In genomic region chr15:101772711-101773081, GRCm38 (mm10) we compare ENCODE assay signal across 8 mouse cellular contexts. TPM values are rescaled to one million over a fixed set of nuclear protein-coding genes. Genes with fewer than 3 reads are reported as not detected.
DNase-seq lines count a peak whose midpoint lies in the region; ATAC-seq and TF ChIP-seq lines count a peak whose summit lies in the region.

No protein-coding gene starts in this region.

- ATAC-seq in megakaryocyte progenitor cell, adult 5-6 weeks (replicated peaks; ENCODE audit: poor library complexity), result peak; percentile 92

- TF ChIP-seq CTCF in cortical plate, adult 2 months (IDR thresholded peaks at IDR 0.05; ENCODE audit: extremely low read depth, insufficient read depth, low read length), result peak; percentile 99
- TF ChIP-seq CTCF in left cerebral cortex, adult 2 months (IDR thresholded peaks at IDR 0.05), result peak; percentile 89

- H3K4me1 ChIP-seq in cortical plate, adult 2 months (ENCODE audit: control insufficient read depth, insufficient read depth, low read length), result no peaks in the 10 kb centered on the region; the same call in 1 of the 2 replicates

- TF ChIP-seq POLR2A in cortical plate, adult 2 months (IDR thresholded peaks at IDR 0.05; ENCODE audit: extremely low read depth, insufficient read depth, low read length), result no peak

- peak; percentile 78 to 95 for DNase-seq in adrenal gland, adult (ENCODE audit: inconsistent age in 2 of 2, low spot score in 1 of 2)
- DNase-seq in gastrocnemius, adult 8-10 months (ENCODE audit: low spot score in 2 of 2), result peak; percentile 74 to 79
- peak; percentile 78 for DNase-seq in hindlimb bud, embryonic 11.5 days (ENCODE audit: extremely low spot score, low read depth, low spot score)
- DNase-seq in left cerebral cortex, adult 2 months (ENCODE audit: extremely low spot score in 1 of 2, low spot score in 2 of 2), result peak; percentile 86 to 92
- peak; percentile 87 for DNase-seq in right cerebral cortex, postnatal 14 days
- peak; percentile 94 for DNase-seq in urinary bladder, postnatal 14 days (ENCODE audit: low spot score)

- no peak overlapping the region for H3K4me3 ChIP-seq in cortical plate, adult 2 months (ENCODE audit: insufficient read depth, low read length)
- no peak overlapping the region for H3K4me3 ChIP-seq in left cerebral cortex, adult 2 months

- H3K27ac ChIP-seq in cortical plate, adult 2 months (ENCODE audit: insufficient read depth, low read length), result no peak overlapping the region
- H3K27ac ChIP-seq in left cerebral cortex, adult 2 months, result no peak overlapping the region

- intact Hi-C loops in left cerebral cortex, adult 2 months (cut with DNase I), result loop anchor here (1.0 to 5.0 kb wide), 4 partner anchors 201 to 434 kb away; no protein-coding TSS in a partner anchor

RNA-seq across cellular contexts. Expression of gene Krt72, which starts 13.6 kb away (rescaled TPM):
- polyA plus RNA-seq in cortical plate, adult 2 months (2012; rRNA removed), result not detected in 2 replicates
- not detected for total RNA-seq in gastrocnemius, adult 8-10 months (2022)
- not detected for total RNA-seq in left cerebral cortex, adult 2 months (2021)
- not detected in 2 replicates for total RNA-seq in megakaryocyte progenitor cell, adult 5-6 weeks (2015)
- not detected in 2 replicates for total RNA-seq in megakaryocyte progenitor cell, adult 5-6 weeks (2017)

RNA-seq across cellular contexts. Expression of gene Krt73, which starts 29.4 kb away (rescaled TPM):
- polyA plus RNA-seq in cortical plate, adult 2 months (2012; rRNA removed), result 1.4 and 1.5 TPM in 2 replicates
- total RNA-seq in gastrocnemius, adult 8-10 months (2022), result not detected
- total RNA-seq in left cerebral cortex, adult 2 months (2021), result 1 to 10 TPM; 1.0 to 1.2 TPM
- total RNA-seq in megakaryocyte progenitor cell, adult 5-6 weeks (2015), result not detected in 2 replicates
- total RNA-seq in megakaryocyte progenitor cell, adult 5-6 weeks (2017), result not detected in 2 replicates

RNA-seq across cellular contexts. Expression of gene Krt71, which starts 29.8 kb away (rescaled TPM):
- not detected in 2 replicates for polyA plus RNA-seq in cortical plate, adult 2 months (2012; rRNA removed)
- total RNA-seq in gastrocnemius, adult 8-10 months (2022), result not detected
- total RNA-seq in left cerebral cortex, adult 2 months (2021), result not detected
- not detected in 2 replicates for total RNA-seq in megakaryocyte progenitor cell, adult 5-6 weeks (2015)
- total RNA-seq in megakaryocyte progenitor cell, adult 5-6 weeks (2017), result not detected in 2 replicates

RNA-seq across cellular contexts. Expression of gene Krt2, which starts 45.3 kb away (rescaled TPM):
- 0.08 and 0.53 TPM in 2 replicates for polyA plus RNA-seq in cortical plate, adult 2 months (2012; rRNA removed)
- not detected for total RNA-seq in gastrocnemius, adult 8-10 months (2022)
- 1 to 10 TPM in 1 of 2 experiments, under 1 TPM in 1; 0.20 to 1.1 TPM for total RNA-seq in left cerebral cortex, adult 2 months (2021)
- total RNA-seq in megakaryocyte progenitor cell, adult 5-6 weeks (2015), result not detected in 2 replicates
- total RNA-seq in megakaryocyte progenitor cell, adult 5-6 weeks (2017), result not detected in 2 replicates

RNA-seq across cellular contexts. Expression of gene Krt5, which starts 60.0 kb away (rescaled TPM):
- polyA plus RNA-seq in cortical plate, adult 2 months (2012; rRNA removed), result 0.11 TPM in 1 of 2 replicates, not detected in the other
- total RNA-seq in gastrocnemius, adult 8-10 months (2022), result not detected
- total RNA-seq in left cerebral cortex, adult 2 months (2021), result not detected
- total RNA-seq in megakaryocyte progenitor cell, adult 5-6 weeks (2015), result not detected in 2 replicates
- total RNA-seq in megakaryocyte progenitor cell, adult 5-6 weeks (2017), result not detected in 2 replicates
